Mouse (Mus musculus) ovary, postnatal 36 days (tissue): ENCODE results near the gene Dnah3.
A peak's percentile ranks its signal among the peaks of the same experiment; 100 is the strongest.

Experiments used
- DNase-seq: peaks from one replicate; pipeline ENCODE4 v3.0.0; 2022; ENCODE audit warnings: low spot score, mixed read lengths

Gene Dnah3

DNA sequence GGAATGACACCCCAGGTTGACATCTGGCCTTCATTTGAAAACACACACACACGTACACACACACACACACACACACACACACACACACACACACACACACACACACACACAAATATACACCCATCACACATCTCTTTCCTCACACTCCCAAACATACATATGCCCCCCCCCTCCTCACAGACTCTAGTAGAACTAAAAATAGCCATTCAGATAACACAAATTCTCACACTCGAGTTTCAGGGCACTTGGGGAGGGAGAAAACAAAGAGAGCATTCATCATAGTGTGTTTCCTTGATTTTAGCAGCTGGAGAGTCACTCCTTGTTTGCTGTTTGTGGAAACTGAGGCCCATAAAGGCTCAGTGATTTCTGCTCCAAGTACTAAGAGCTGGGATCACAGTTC lies 41.1 kb downstream of the Dnah3 start:
- DNase-seq: no peak

GRCm38 (mm10) chr7:120050447-120050846 lies 44.6 kb downstream of the Dnah3 start:
- no peak for DNase-seq

DNA sequence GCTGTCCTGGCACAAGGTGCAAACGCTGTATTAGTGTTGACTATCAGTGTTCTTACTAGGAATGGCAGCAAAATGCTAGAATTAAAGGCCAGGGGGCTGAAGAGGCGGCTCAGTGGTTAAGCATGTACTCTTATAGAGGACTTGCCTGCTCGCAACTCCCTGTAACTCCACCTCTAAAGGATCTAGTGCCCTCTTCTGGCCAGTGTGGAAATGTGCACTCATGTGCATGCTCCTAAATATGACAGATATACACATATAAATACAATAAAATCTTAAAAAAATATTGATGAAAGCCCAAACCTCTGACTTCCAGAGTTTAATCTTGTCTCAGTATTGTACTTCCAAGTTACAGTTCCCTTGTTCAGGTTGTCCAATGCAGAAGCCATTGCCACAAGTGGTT lies 51.1 kb downstream of the Dnah3 start:
- no peak for DNase-seq

DNA sequence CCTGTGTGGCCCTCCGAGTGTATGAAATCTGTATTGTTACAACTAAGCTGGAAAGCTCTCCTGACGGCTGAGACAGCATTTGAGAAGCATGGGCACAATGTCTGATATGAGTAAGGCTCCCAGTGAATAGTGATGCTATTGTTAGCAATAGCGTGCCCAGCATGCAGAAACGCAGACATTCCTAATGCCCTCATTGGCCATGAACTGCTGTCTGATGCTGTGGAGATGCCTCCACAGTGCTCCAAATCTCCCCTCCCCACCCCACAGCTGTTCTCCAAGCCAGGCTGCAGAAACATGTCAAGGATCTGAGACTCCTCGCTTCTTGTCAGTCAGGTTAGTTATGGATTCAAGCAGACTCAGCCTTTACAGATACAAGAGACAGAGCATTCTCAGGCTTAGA lies 58.7 kb downstream of the Dnah3 start:
- DNase-seq: no peak

GRCm38 (mm10) chr7:120034996-120035395 lies 60.1 kb downstream of the Dnah3 start:
- no peak for DNase-seq

GRCm38 (mm10) chr7:120034566-120034965 lies 60.5 kb downstream of the Dnah3 start:
- DNase-seq: no peak

GRCm38 (mm10) chr7:120028669-120029068 lies 66.4 kb downstream of the Dnah3 start:
- DNase-seq: no peak

GRCm38 (mm10) chr7:119997066-119997465 lies 98.0 kb downstream of the Dnah3 start:
- DNase-seq: peak; percentile 8

DNA sequence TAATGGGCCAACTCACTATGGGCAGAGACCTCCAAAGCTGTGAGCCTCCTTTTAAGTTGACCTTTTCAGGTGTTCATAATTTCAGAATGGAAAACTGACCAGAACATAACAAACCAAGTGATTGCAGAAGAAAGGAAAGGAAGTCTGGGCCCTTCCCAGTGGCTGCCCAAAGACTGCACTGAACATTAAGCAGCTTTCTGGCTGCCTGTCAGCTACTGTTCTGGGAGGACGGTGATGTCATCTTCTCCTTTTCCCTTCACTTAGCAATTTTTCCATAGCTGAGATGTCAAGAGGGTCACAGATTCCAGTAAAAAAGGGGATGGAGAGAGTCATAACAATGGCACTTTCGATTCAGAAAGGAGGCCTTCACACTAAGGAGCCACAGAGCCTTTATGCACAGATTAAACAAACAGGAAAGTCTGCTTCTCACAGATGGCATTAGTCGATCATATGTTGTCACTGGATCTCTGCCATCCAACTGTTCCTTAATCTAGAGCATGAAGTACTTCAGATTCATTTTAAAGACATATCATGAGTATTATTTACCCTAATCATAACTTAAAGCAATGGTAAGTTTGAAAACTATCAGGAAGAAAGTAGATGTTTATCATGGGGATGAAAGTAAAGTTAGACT lies 109.7 kb downstream of the Dnah3 start:
- DNase-seq: no peak

- DNase-seq: no peak
Observed at GRCm38 (mm10) chr7:119980170-119980569, 114.9 kb downstream of the Dnah3 start.

DNA sequence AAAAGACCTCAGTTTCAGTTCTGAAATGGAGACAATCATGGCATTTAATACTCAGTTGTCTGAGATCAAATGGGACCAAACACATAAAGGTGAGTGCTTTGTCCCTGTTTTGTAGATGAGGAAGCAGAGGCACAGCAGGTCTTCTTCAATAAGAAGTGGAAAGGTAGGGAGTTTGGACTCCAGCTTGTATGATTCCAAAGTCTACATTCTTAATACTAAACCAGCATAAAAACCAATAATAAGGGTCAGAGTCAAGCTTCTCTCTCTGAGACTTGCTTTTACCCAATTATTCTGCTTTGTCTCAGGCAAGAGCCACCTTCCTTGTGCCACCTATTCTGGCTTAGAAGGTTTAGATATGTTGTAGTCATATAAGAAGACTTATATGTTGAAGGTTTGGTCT lies 116.5 kb downstream of the Dnah3 start:
- DNase-seq: no peak

GRCm38 (mm10) chr7:119977574-119977973 lies 117.5 kb downstream of the Dnah3 start:
- DNase-seq: no peak

- DNase-seq: peak; percentile 46
Observed at GRCm38 (mm10) chr7:119976256-119976655, 118.8 kb downstream of the Dnah3 start.

DNA sequence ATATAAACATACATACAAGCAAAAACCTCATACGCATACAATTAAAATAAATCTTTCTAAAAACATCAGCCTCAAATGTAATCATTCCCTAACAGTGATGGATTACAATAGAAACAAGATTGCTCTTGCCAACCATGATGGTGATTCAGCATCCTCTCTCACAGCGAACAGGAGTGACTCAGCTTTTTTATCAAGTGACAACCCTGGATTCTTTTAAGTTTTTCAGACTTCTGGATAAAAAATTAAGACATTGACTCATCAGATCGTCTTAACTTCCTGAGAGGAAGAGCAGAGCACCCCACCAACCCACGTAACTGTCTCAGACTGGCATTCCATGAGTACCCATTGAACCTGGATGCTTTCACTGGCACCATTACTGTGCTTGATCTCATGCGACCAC lies 120.9 kb downstream of the Dnah3 start:
- DNase-seq: no peak

DNA sequence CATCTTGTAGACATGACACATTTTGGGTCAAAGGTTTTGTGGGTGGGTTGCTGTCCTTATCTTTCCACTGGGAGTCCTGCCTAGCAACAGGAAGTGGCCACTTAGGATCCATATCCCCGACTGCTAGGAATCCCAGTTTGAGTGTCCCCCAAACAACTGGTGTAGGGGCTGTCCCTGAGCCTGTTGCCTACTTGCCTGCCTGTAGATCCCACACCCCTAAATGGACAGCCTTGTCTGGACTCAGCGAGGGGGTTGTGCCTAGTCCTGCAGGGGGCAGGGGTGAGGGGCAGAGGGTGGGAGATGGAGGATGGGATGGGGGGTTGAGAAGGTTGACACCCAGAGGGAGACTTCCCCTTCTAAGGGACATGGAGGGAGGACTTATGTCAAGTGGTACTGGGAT lies 125.8 kb downstream of the Dnah3 start:
- no peak for DNase-seq

- no peak for DNase-seq
Observed at GRCm38 (mm10) chr7:119965651-119966395, 129.3 kb downstream of the Dnah3 start.

GRCm38 (mm10) chr7:119965205-119965604 lies 129.9 kb downstream of the Dnah3 start:
- DNase-seq: no peak

- peak; percentile 22 for DNase-seq
Observed at GRCm38 (mm10) chr7:119961107-119961506, 134.0 kb downstream of the Dnah3 start.

DNA sequence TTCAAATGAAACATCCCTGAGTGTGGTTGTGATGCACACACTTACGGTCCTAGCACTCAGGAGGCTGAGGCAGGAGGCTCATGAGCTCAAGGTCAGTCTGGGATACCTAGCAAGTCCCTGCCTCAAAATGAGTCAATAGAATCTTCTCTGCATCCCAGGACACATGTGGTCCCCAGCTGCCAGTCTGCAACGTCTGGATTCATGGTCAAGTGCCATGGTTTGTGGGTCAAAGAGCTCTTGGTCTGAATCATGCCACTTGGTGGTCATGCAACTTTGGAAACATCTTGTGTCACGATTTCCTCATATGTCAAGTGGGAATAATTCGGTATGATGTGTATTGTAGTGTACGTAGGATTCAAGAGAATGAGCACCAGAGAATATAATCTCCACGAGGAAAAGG lies 134.5 kb downstream of the Dnah3 start:
- no peak for DNase-seq

- DNase-seq: no peak
Observed at GRCm38 (mm10) chr7:119960006-119960405, 135.1 kb downstream of the Dnah3 start.

DNA sequence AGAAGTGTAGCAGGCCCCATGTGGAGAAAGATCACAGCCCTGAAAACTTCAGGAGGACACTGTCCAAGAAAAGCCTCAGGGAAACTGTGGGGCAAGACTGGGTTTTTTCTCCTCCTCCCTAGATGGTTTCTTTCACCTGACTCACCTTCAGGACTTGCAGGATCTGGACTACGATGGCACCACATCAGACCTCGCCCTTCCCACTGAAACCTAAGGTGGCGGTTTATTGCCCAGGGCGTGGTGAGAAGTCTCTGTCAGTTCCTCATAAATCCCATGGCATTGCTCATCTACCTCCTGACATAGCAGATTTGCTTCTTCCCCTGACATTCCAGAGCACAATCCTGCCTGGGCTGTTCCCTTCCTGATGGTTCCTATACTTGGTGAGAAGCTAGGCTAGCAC lies 135.6 kb downstream of the Dnah3 start:
- no peak for DNase-seq

DNA sequence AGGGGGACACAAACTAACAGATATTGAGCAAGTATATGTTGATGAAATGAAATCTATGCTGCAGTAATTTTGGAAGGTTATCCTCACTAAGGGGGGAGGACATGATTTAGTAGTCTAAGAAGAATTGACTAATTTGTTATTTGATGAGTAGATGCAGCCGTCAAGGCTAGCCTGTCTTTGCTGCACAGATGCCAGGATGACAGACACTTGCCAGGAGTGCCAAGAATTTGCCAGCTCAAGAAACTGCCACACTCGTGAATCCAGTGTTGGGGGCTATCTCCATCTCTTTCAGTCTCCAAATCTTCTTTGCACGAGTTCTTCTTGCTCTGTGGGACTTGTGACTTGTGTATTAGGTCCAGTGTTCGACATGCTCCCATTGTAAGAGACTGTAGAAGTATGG lies 136.0 kb downstream of the Dnah3 start:
- no peak for DNase-seq

DNA sequence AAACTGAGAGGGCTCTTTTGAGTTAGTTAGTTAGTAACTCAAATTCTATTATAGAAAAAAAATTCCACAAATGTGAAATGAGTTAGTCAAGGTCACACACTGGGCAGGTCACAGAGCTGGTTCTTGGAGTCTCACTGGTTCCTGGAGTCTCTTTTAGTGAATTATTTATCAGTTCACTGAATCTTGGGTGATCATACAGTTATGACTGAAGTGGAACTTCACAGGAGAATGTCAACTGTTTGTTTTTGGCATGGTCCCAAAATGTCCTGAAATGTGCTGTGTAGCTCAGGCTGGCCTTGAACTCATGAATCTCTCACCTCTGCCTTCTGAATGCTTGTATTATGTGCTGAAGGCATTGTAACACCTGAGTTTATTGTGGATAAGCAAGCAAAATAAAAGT lies 137.7 kb downstream of the Dnah3 start:
- DNase-seq: no peak

- DNase-seq: no peak
Observed at GRCm38 (mm10) chr7:119954047-119954446, 141.0 kb downstream of the Dnah3 start.
